Mouse (Mus musculus) neutrophil, adult 83 days (primary cell): ENCODE results near the gene Man1a2. TPM values are rescaled to one million over a fixed set of nuclear protein-coding genes. Genes with fewer than 3 reads are reported as not detected.

Experiments
- total RNA-seq, 2 experiments: library from RNA; stranded (reverse); gene quantifications; one replicate each; pipeline ENCODE4 v1.2.4; 2023

The Man1a2 gene
- 10 to 100 TPM; 45.2 to 56.1 TPM for total RNA-seq

DNA sequence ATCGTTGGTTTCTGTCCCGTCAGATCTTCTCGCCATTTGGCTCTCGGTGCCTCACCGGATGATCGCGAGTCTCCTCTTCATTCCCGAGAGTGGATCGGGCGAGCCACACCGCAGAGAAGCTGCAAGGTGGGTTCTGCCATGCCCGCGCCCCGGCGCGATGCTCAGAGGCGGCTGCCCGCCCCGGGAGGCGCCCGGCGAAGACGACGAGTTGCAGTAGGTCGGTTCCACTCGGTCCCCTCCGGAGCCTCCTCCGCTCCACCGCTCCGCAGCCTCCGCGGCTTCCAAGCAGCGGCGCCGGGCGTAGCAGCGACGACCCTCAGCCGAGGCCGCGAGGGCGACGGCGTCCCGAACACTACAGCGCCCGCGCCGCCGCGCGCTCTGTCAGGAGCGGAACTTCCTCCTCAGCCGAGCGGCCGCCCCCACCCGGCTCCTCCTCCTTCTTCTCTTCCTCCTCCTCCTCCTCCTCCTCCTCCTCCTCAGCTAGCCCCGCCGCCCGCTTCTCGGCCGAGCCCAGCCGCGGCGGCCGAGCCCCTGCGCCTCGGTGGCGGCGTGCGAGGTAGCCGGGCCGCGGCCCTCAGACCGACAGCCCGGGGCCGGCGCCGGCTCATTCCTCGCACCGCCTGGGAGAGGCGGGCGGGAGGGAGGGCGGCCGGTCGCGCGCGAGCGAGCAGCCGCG, at the start of gene Man1a2:
Gene Man1a2 (minus strand): TSS at position 417 of the 676 bp plus-strand sequence.

Other genes starting within 250 kb of the Man1a2 start
- 1 to 10 TPM; 7.4 to 7.8 TPM for gene Tent5c, start 196.2 kb downstream of the Man1a2 start, total RNA-seq
- gene Vtcn1, start 140.0 kb upstream of the Man1a2 start, total RNA-seq: not detected
- 1 to 10 TPM; 1.8 to 3.1 TPM for gene Trim45, start 236.7 kb upstream of the Man1a2 start, total RNA-seq